Mouse (Mus musculus) small intestine, adult 2 months (tissue): ENCODE data around the gene Theg.

Experiments
- CTCF ChIP-seq: fragments of 200-500 bp; IDR thresholded peaks from 2 replicates; pipeline ENCODE4 v1.5.1; 2012; ENCODE audit warnings: low read depth, mild to moderate bottlenecking, control low read depth, inconsistent platforms, low read length, moderate library complexity, mixed read lengths; ENCODE audit not compliant: insufficient replicate concordance, insufficient read length; ENCODE audit errors: extremely low read depth
- POLR2A ChIP-seq: fragments of 200-500 bp; IDR thresholded peaks from 2 replicates; pipeline ENCODE4 v1.6.1; 2012; ENCODE audit warnings: low read depth, mild to moderate bottlenecking, control low read depth, inconsistent platforms, low read length, moderate library complexity

DNA sequence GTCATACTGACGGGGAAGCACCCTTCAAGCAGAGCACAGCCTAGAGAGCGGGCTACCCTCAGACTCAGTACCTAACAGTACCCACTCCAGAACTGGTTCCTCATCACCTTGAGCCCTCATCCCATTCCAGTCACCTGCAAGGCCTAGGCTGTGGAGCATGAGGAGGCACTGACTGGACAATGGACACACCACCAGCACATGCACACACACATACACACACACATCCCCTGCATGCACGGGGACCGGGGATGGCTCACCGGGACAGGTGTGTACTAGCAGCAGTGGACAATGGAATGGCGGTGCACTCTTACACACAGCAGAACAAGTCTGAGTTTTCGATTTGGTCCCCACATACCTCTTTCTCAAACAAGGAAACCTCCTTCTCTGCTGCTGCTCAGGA lies 49.9 kb downstream of the Theg start:
- no peak for TF ChIP-seq CTCF
- TF ChIP-seq POLR2A = no peak
